In the genomic region with DNA sequence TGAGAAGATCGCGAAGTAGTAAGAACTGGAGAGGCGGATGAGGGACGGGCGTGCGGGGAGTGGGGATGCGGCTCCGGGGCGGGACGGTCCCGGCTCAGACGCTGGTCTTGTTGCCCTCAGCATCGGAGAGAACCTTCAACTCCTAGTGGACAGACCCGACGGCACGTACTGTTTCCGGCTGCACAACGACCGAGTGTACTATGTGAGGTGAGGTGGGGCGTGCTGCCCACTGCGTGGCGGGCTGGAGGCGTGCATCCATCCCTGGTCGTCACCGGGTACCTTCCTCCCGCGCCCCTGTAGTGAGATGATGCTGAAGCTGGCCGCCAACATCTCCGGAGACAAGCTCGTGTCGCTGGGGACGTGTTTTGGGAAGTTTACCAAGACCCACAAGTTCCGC, we compare ENCODE assay signal across 8 mouse cellular contexts. TPM values are rescaled to one million over a fixed set of nuclear protein-coding genes. Genes with fewer than 3 reads are reported as not detected.
DNase-seq lines count a peak whose midpoint lies in the region; ATAC-seq and TF ChIP-seq lines count a peak whose summit lies in the region.

No protein-coding gene starts in this region.

- H3K4me3 ChIP-seq in heart, embryonic 11.5 days (ENCODE audit: low read depth, low read length), result peak overlapping the region; percentile 75
- H3K4me3 ChIP-seq in E14TG2a.4 (replicated peaks; ENCODE audit: low read length), result peak overlapping the region; percentile 100
- peak overlapping the region; percentile 97 for H3K4me3 ChIP-seq in forebrain, embryonic 10.5 days
- H3K4me3 ChIP-seq in liver, embryonic 11.5 days (ENCODE audit: low read depth, low read length), result peak overlapping the region; percentile 98
- peak overlapping the region; percentile 96 for H3K4me3 ChIP-seq in stomach, postnatal 0 days (ENCODE audit: low read depth, low read length)

- DNase-seq in heart, postnatal 25 days (ENCODE audit: low spot score), result no peak
- no peak for DNase-seq in forebrain, embryonic 10.5 days (ENCODE audit: extremely low spot score, low spot score)
- DNase-seq in liver, embryonic 11.5 days (ENCODE audit: low spot score), result no peak
- no peak for DNase-seq in stomach, postnatal 0 days (ENCODE audit: low spot score)
- DNase-seq in left cerebral cortex, adult 18-20 months (ENCODE audit: low spot score in 2 of 2), result no peak
- DNase-seq in gastrocnemius, postnatal 4 days (ENCODE audit: low spot score in 2 of 2), result no peak

- under 1% methylated on average over 33 of the region's 33 CpGs for WGBS in heart, embryonic 11.5 days (ENCODE audit: insufficient replicate concordance)
- WGBS in forebrain, embryonic 10.5 days, result under 1% methylated on average over 33 of the region's 33 CpGs
- under 1% methylated on average over 33 of the region's 33 CpGs for WGBS in liver, embryonic 11.5 days
- under 1% methylated on average over 33 of the region's 33 CpGs for WGBS in stomach, postnatal 0 days

- no peak for TF ChIP-seq EP300 in stomach, postnatal 0 days (optimal IDR thresholded peaks at IDR 0.05)

- H3K4me1 ChIP-seq in heart, embryonic 11.5 days (ENCODE audit: control insufficient read depth, insufficient read depth, low read length), result peaks cover 12% of the 10 kb centered on the region
- peaks cover 62% of the 10 kb centered on the region for H3K4me1 ChIP-seq in E14TG2a.4 (replicated peaks; ENCODE audit: low read depth, low read length)
- H3K4me1 ChIP-seq in forebrain, embryonic 10.5 days, result peaks cover 28% of the 10 kb centered on the region
- H3K4me1 ChIP-seq in liver, embryonic 11.5 days (replicated peaks; ENCODE audit: control insufficient read depth, insufficient read depth, low read length), result peaks cover 11% of the 10 kb centered on the region
- 0 out of 2 replicates have a peak, but pooled peaks cover 2% of the 10 kb centered on the region for H3K4me1 ChIP-seq in stomach, postnatal 0 days (replicated peaks; ENCODE audit: control insufficient read depth, insufficient read depth)

- H3K36me3 ChIP-seq in heart, embryonic 11.5 days (ENCODE audit: control insufficient read depth, insufficient read depth, low read length), result peaks cover 14% of the 10 kb centered on the region
- peaks cover 71% of the 10 kb centered on the region for H3K36me3 ChIP-seq in E14TG2a.4 (ENCODE audit: insufficient read depth, low read length)
- peaks cover 63% of the 10 kb centered on the region for H3K36me3 ChIP-seq in forebrain, embryonic 10.5 days (replicated peaks)
- H3K36me3 ChIP-seq in liver, embryonic 11.5 days (ENCODE audit: control insufficient read depth, insufficient read depth, low read length), result peaks cover 35% of the 10 kb centered on the region
- H3K36me3 ChIP-seq in stomach, postnatal 0 days (ENCODE audit: control insufficient read depth, insufficient read depth, low read length), result peaks cover 13% of the 10 kb centered on the region; the same call in 1 of the 2 replicates

- no peak for TF ChIP-seq CTCF in E14TG2a.4 (conservative IDR thresholded peaks at IDR 0.05; ENCODE audit: low read length)
- 0 out of 2 replicates have a peak, but pooled peaks have one; percentile 22 for TF ChIP-seq CTCF in stomach, postnatal 0 days (IDR thresholded peaks at IDR 0.05; ENCODE audit: low read depth)

- H3K27me3 ChIP-seq in heart, embryonic 11.5 days (ENCODE audit: control insufficient read depth, insufficient read depth, low read length), result no peaks in the 10 kb centered on the region
- H3K27me3 ChIP-seq in E14TG2a.4 (ENCODE audit: insufficient read depth, low read length), result no peaks in the 10 kb centered on the region
- no peaks in the 10 kb centered on the region for H3K27me3 ChIP-seq in forebrain, embryonic 10.5 days (ENCODE audit: poor library complexity, severe bottlenecking)
- H3K27me3 ChIP-seq in liver, embryonic 11.5 days (replicated peaks; ENCODE audit: control insufficient read depth, insufficient read depth, low read length), result no peaks in the 10 kb centered on the region
- no peaks in the 10 kb centered on the region for H3K27me3 ChIP-seq in stomach, postnatal 0 days (ENCODE audit: control insufficient read depth, insufficient read depth, low read length)

- intact Hi-C loops in heart, postnatal 25 days (cut with DNase I), result loop anchor here (2.0 kb wide), 1 partner anchor 26 kb away; the partner anchor contains the start of gene Vps4a

- H3K27ac ChIP-seq in heart, embryonic 11.5 days (ENCODE audit: low read depth, low read length), result 0 out of 2 replicates have a peak overlapping the region, but pooled peaks have one; percentile 41
- H3K27ac ChIP-seq in forebrain, embryonic 10.5 days, result peak overlapping the region; percentile 90
- peak overlapping the region; percentile 46 for H3K27ac ChIP-seq in liver, embryonic 11.5 days (ENCODE audit: low read depth, low read length)
- peak overlapping the region; percentile 67 for H3K27ac ChIP-seq in stomach, postnatal 0 days (replicated peaks)

- peak; percentile 33; the same call in 1 of the 2 replicates for ATAC-seq in heart, embryonic 11.5 days (replicated peaks; ENCODE audit: insufficient number of reproducible peaks, low FRiP score, low TSS enrichment)
- ATAC-seq in liver, embryonic 11.5 days (replicated peaks; ENCODE audit: low FRiP score), result peak; percentile 56
- peak; percentile 70 for ATAC-seq in stomach, postnatal 0 days (ENCODE audit: low FRiP score, low TSS enrichment)

- peak overlapping the region; percentile 82 for H3K9ac ChIP-seq in heart, embryonic 11.5 days (ENCODE audit: low read depth, low read length)
- peak overlapping the region; percentile 93 for H3K9ac ChIP-seq in liver, embryonic 11.5 days (ENCODE audit: low read depth, low read length)
- peak overlapping the region; percentile 85 for H3K9ac ChIP-seq in stomach, postnatal 0 days (ENCODE audit: low read length)

- H3K4me2 ChIP-seq in heart, embryonic 11.5 days, result peak overlapping the region; percentile 95
- H3K4me2 ChIP-seq in liver, embryonic 11.5 days, result peak overlapping the region; percentile 72
- H3K4me2 ChIP-seq in stomach, postnatal 0 days (replicated peaks; ENCODE audit: low read depth), result peak overlapping the region; percentile 90

- no peaks in the 10 kb centered on the region for H3K9me3 ChIP-seq in heart, embryonic 11.5 days (replicated peaks; ENCODE audit: control insufficient read depth, low read length)
- H3K9me3 ChIP-seq in E14TG2a.4 (ENCODE audit: low read length), result no peaks in the 10 kb centered on the region
- no peaks in the 10 kb centered on the region for H3K9me3 ChIP-seq in forebrain, embryonic 10.5 days
- H3K9me3 ChIP-seq in liver, embryonic 11.5 days (ENCODE audit: control insufficient read depth, low read length), result no peaks in the 10 kb centered on the region
- no peaks in the 10 kb centered on the region for H3K9me3 ChIP-seq in stomach, postnatal 0 days (ENCODE audit: control insufficient read depth, low read length)

RNA-seq across cellular contexts. Expression of gene Nip7, which starts 0.3 kb away (rescaled TPM):
- polyA plus RNA-seq in heart, embryonic 11.5 days (2014; fragmentation: Nextera tagmentation; extraction: Ambion mirVana), result 66.9 and 71.9 TPM in 2 replicates
- total RNA-seq in heart, postnatal 25 days (2021), result 10 to 100 TPM; 21.1 to 21.2 TPM
- 128 and 138 TPM in 2 replicates for polyA plus RNA-seq in forebrain, embryonic 10.5 days (2016; fragmentation: Nextera tagmentation; extraction: Ambion mirVana)
- 131 and 132 TPM in 2 replicates for polyA plus RNA-seq in liver, embryonic 11.5 days (2014; fragmentation: Nextera tagmentation; extraction: Ambion mirVana)
- polyA plus RNA-seq in stomach, postnatal 0 days (2015; fragmentation: Nextera tagmentation; extraction: Ambion mirVana), result 49.5 and 49.9 TPM in 2 replicates
- 10 to 100 TPM; 43.2 to 44.9 TPM for total RNA-seq in left cerebral cortex, adult 18-20 months (2021)
- 10 to 100 TPM; 35.4 to 39.1 TPM for total RNA-seq in gastrocnemius, postnatal 4 days (2021)

RNA-seq across cellular contexts. Expression of gene Cog8, which starts 0.5 kb away (rescaled TPM):
- 31.5 and 31.9 TPM in 2 replicates for polyA plus RNA-seq in heart, embryonic 11.5 days (2014; fragmentation: Nextera tagmentation; extraction: Ambion mirVana)
- total RNA-seq in heart, postnatal 25 days (2021), result 10 to 100 TPM; 18.2 to 19.2 TPM
- polyA plus RNA-seq in forebrain, embryonic 10.5 days (2016; fragmentation: Nextera tagmentation; extraction: Ambion mirVana), result 32.8 and 37.3 TPM in 2 replicates
- polyA plus RNA-seq in liver, embryonic 11.5 days (2014; fragmentation: Nextera tagmentation; extraction: Ambion mirVana), result 40.4 and 40.6 TPM in 2 replicates
- polyA plus RNA-seq in stomach, postnatal 0 days (2015; fragmentation: Nextera tagmentation; extraction: Ambion mirVana), result 22.2 and 24.1 TPM in 2 replicates
- total RNA-seq in left cerebral cortex, adult 18-20 months (2021), result 10 to 100 TPM; 25.6 to 27.8 TPM
- 10 to 100 TPM; 19.9 to 21.0 TPM for total RNA-seq in gastrocnemius, postnatal 4 days (2021)

RNA-seq across cellular contexts. Expression of gene Tmed6, which starts 8.5 kb away (rescaled TPM):
- polyA plus RNA-seq in heart, embryonic 11.5 days (2014; fragmentation: Nextera tagmentation; extraction: Ambion mirVana), result not detected in 2 replicates
- total RNA-seq in heart, postnatal 25 days (2021), result not detected
- not detected in 2 replicates for polyA plus RNA-seq in forebrain, embryonic 10.5 days (2016; fragmentation: Nextera tagmentation; extraction: Ambion mirVana)
- polyA plus RNA-seq in liver, embryonic 11.5 days (2014; fragmentation: Nextera tagmentation; extraction: Ambion mirVana), result 4.8 and 5.9 TPM in 2 replicates
- polyA plus RNA-seq in stomach, postnatal 0 days (2015; fragmentation: Nextera tagmentation; extraction: Ambion mirVana), result 79.6 and 81.7 TPM in 2 replicates
- total RNA-seq in left cerebral cortex, adult 18-20 months (2021), result not detected
- not detected for total RNA-seq in gastrocnemius, postnatal 4 days (2021)

RNA-seq across cellular contexts. Expression of gene Pdf, which starts 8.6 kb away (rescaled TPM):
- polyA plus RNA-seq in heart, embryonic 11.5 days (2014; fragmentation: Nextera tagmentation; extraction: Ambion mirVana), result 40.7 and 42.6 TPM in 2 replicates
- 10 to 100 TPM; 60.1 to 60.8 TPM for total RNA-seq in heart, postnatal 25 days (2021)
- 46.6 and 52.1 TPM in 2 replicates for polyA plus RNA-seq in forebrain, embryonic 10.5 days (2016; fragmentation: Nextera tagmentation; extraction: Ambion mirVana)
- polyA plus RNA-seq in liver, embryonic 11.5 days (2014; fragmentation: Nextera tagmentation; extraction: Ambion mirVana), result 44.9 and 45.5 TPM in 2 replicates
- 26.5 and 28.2 TPM in 2 replicates for polyA plus RNA-seq in stomach, postnatal 0 days (2015; fragmentation: Nextera tagmentation; extraction: Ambion mirVana)
- 10 to 100 TPM; 23.8 to 26.3 TPM for total RNA-seq in left cerebral cortex, adult 18-20 months (2021)
- 10 to 100 TPM; 22.7 to 26.5 TPM for total RNA-seq in gastrocnemius, postnatal 4 days (2021)

RNA-seq across cellular contexts. Expression of gene Vps4a, which starts 25.9 kb away (rescaled TPM):
- polyA plus RNA-seq in heart, embryonic 11.5 days (2014; fragmentation: Nextera tagmentation; extraction: Ambion mirVana), result 48.5 and 59.8 TPM in 2 replicates
- 10 to 100 TPM; 62.3 to 67.0 TPM for total RNA-seq in heart, postnatal 25 days (2021)
- polyA plus RNA-seq in forebrain, embryonic 10.5 days (2016; fragmentation: Nextera tagmentation; extraction: Ambion mirVana), result 67.6 and 69.5 TPM in 2 replicates
- 49.8 and 52.4 TPM in 2 replicates for polyA plus RNA-seq in liver, embryonic 11.5 days (2014; fragmentation: Nextera tagmentation; extraction: Ambion mirVana)
- 41.0 and 41.4 TPM in 2 replicates for polyA plus RNA-seq in stomach, postnatal 0 days (2015; fragmentation: Nextera tagmentation; extraction: Ambion mirVana)
- total RNA-seq in left cerebral cortex, adult 18-20 months (2021), result 100 to 1,000 TPM; 116 to 126 TPM
- 10 to 100 TPM; 50.3 to 57.1 TPM for total RNA-seq in gastrocnemius, postnatal 4 days (2021)

Comparison
In these comparisons a context has a peak if more than half of its experiments do, and no peak if none do; other contexts are left out.
1. RNA of gene Tmed6, which starts 8.5 kb away (polyA plus RNA-seq): 79.6 to 81.7 TPM in stomach, postnatal 0 days; 4.8 to 5.9 TPM in liver, embryonic 11.5 days, not detected in heart, embryonic 11.5 days and not detected in forebrain, embryonic 10.5 days; every median in the first group is over 10 times any median in the second.
2. Peak in every context shown above with its lines, with median percentiles within 50 percentile points of each other: ATAC-seq, H3K27ac ChIP-seq, H3K4me2 ChIP-seq, H3K4me3 ChIP-seq and H3K9ac ChIP-seq.